Mouse (Mus musculus): Measurements from ENCODE around the gene Gusb. TPM values are rescaled to one million over a fixed set of nuclear protein-coding genes. Genes with fewer than 3 reads are reported as not detected.

The Gusb gene
- total RNA-seq (2018; cell fraction: chromatin; rRNA removed) = 100 to 1,000 TPM in 20 of 26 experiments, 10 to 100 TPM in 6; 43.9 to 406 (median 209) TPM
- total RNA-seq (2018; cell fraction: cytosol; rRNA removed) = 100 to 1,000 TPM; 186 to 615 (median 332) TPM
- total RNA-seq (2018; cell fraction: nucleus; rRNA removed) = 100 to 1,000 TPM in 25 of 26 experiments, 10 to 100 TPM in 1; 78.9 to 635 (median 323) TPM
- polyA plus RNA-seq (2018) = 437 to 471 TPM (median 448 TPM) in 3 replicates

- H3K79me2 ChIP-seq (ENCODE audit: inconsistent target) = peaks cover 44% of the 10 kb centered on the region
- peak within 1 kb of the TSS; percentile 97 for H3K4me3 ChIP-seq (ENCODE audit: inconsistent target)
- H3K27ac ChIP-seq = peak within 1 kb of the TSS; percentile 99
- peaks cover 24% of the 10 kb centered on the region; the same call in 1 of the 2 replicates for H3K36me3 ChIP-seq (ENCODE audit: inconsistent target)
- WGBS (ENCODE audit: missing documents) = under 1% methylated on average over 33 of the region's 39 CpGs
Observed at GRCm38 (mm10) chr5:130002301-130003146, at the start of gene Gusb. Gene Gusb (minus strand): TSS chr5:130003049.

- 88% methylated on average over 5 of the region's 5 CpGs for WGBS (ENCODE audit: missing documents)
- no peak overlapping the region for H3K27ac ChIP-seq
- H3K79me2 ChIP-seq (ENCODE audit: inconsistent target) = no peaks in the 10 kb centered on the region
- peaks cover 56% of the 10 kb centered on the region for H3K36me3 ChIP-seq (ENCODE audit: inconsistent target)
- no peak overlapping the region for H3K4me3 ChIP-seq (ENCODE audit: inconsistent target)
Observed at GRCm38 (mm10) chr5:130052510-130052909, 49.7 kb upstream of the Gusb start.

- Histone ChIP-seq H3K4me3 (ENCODE audit: inconsistent target) (no peak overlapping the region), H3K27ac (no peak overlapping the region), H3K79me2 (ENCODE audit: inconsistent target) (no peaks in the 10 kb centered on the region), H3K36me3 (ENCODE audit: inconsistent target) (peaks cover 69% of the 10 kb centered on the region)
- 93% methylated on average over 14 of the region's 15 CpGs for WGBS (ENCODE audit: missing documents)
Observed at GRCm38 (mm10) chr5:130051073-130051860, 48.4 kb upstream of the Gusb start.

- 94% methylated on average over 6 of the region's 6 CpGs for WGBS (ENCODE audit: missing documents)
- Histone ChIP-seq H3K36me3 (ENCODE audit: inconsistent target) (peaks cover 74% of the 10 kb centered on the region), H3K79me2 (ENCODE audit: inconsistent target) (no peaks in the 10 kb centered on the region), H3K4me3 (ENCODE audit: inconsistent target) (no peak overlapping the region), H3K27ac (no peak overlapping the region)
Observed at GRCm38 (mm10) chr5:130050416-130050815, 47.6 kb upstream of the Gusb start.

GRCm38 (mm10) chr5:130048786-130049520 lies 46.1 kb upstream of the Gusb start:
- WGBS (ENCODE audit: missing documents) = 95% methylated on average over 15 of the region's 15 CpGs
- no peak overlapping the region for H3K4me3 ChIP-seq (ENCODE audit: inconsistent target)
- H3K36me3 ChIP-seq (ENCODE audit: inconsistent target) = peaks cover 62% of the 10 kb centered on the region
- H3K27ac ChIP-seq = no peak overlapping the region
- no peaks in the 10 kb centered on the region for H3K79me2 ChIP-seq (ENCODE audit: inconsistent target)

GRCm38 (mm10) chr5:130047013-130047412 lies 44.2 kb upstream of the Gusb start:
- H3K4me3 ChIP-seq (ENCODE audit: inconsistent target) = no peak overlapping the region
- no peaks in the 10 kb centered on the region for H3K79me2 ChIP-seq (ENCODE audit: inconsistent target)
- peaks cover 70% of the 10 kb centered on the region for H3K36me3 ChIP-seq (ENCODE audit: inconsistent target)
- 95% methylated on average over 6 of the region's 6 CpGs for WGBS (ENCODE audit: missing documents)
- H3K27ac ChIP-seq = no peak overlapping the region

GRCm38 (mm10) chr5:130046589-130046988 lies 43.7 kb upstream of the Gusb start:
- no peak overlapping the region for H3K27ac ChIP-seq
- H3K36me3 ChIP-seq (ENCODE audit: inconsistent target) = peaks cover 72% of the 10 kb centered on the region
- WGBS (ENCODE audit: missing documents) = 91% methylated on average over 10 of the region's 10 CpGs
- no peak overlapping the region for H3K4me3 ChIP-seq (ENCODE audit: inconsistent target)
- no peaks in the 10 kb centered on the region for H3K79me2 ChIP-seq (ENCODE audit: inconsistent target)

- WGBS (ENCODE audit: missing documents) = 72% methylated on average over 7 of the region's 7 CpGs
- no peak overlapping the region for H3K27ac ChIP-seq
- H3K79me2 ChIP-seq (ENCODE audit: inconsistent target) = no peaks in the 10 kb centered on the region
- H3K4me3 ChIP-seq (ENCODE audit: inconsistent target) = no peak overlapping the region
- H3K36me3 ChIP-seq (ENCODE audit: inconsistent target) = peaks cover 73% of the 10 kb centered on the region
Observed at GRCm38 (mm10) chr5:130046100-130046499, 43.3 kb upstream of the Gusb start.

- Histone ChIP-seq H3K79me2 (ENCODE audit: inconsistent target) (no peaks in the 10 kb centered on the region), H3K4me3 (ENCODE audit: inconsistent target) (no peak overlapping the region), H3K36me3 (ENCODE audit: inconsistent target) (peaks cover 67% of the 10 kb centered on the region), H3K27ac (no peak overlapping the region)
- 60% methylated on average over 7 of the region's 7 CpGs for WGBS (ENCODE audit: missing documents)
Observed at GRCm38 (mm10) chr5:130044201-130044695, 41.4 kb upstream of the Gusb start.

GRCm38 (mm10) chr5:130043741-130044140 lies 40.9 kb upstream of the Gusb start:
- peaks cover 62% of the 10 kb centered on the region for H3K36me3 ChIP-seq (ENCODE audit: inconsistent target)
- no peak overlapping the region for H3K4me3 ChIP-seq (ENCODE audit: inconsistent target)
- H3K79me2 ChIP-seq (ENCODE audit: inconsistent target) = no peaks in the 10 kb centered on the region
- no peak overlapping the region for H3K27ac ChIP-seq
- 100% methylated on average over 3 of the region's 3 CpGs for WGBS (ENCODE audit: missing documents)

GRCm38 (mm10) chr5:130041262-130041661 lies 38.4 kb upstream of the Gusb start:
- H3K4me3 ChIP-seq (ENCODE audit: inconsistent target) = no peak overlapping the region
- no peak overlapping the region for H3K27ac ChIP-seq
- H3K79me2 ChIP-seq (ENCODE audit: inconsistent target) = no peaks in the 10 kb centered on the region
- peaks cover 55% of the 10 kb centered on the region; the same call in 1 of the 2 replicates for H3K36me3 ChIP-seq (ENCODE audit: inconsistent target)
- 71% methylated on average over 4 of the region's 4 CpGs for WGBS (ENCODE audit: missing documents)

- Histone ChIP-seq H3K79me2 (ENCODE audit: inconsistent target) (no peaks in the 10 kb centered on the region; the same call in 1 of the 2 replicates), H3K27ac (no peak overlapping the region), H3K36me3 (ENCODE audit: inconsistent target) (peaks cover 50% of the 10 kb centered on the region; the same call in 1 of the 2 replicates), H3K4me3 (ENCODE audit: inconsistent target) (no peak overlapping the region)
- 91% methylated on average over 4 of the region's 4 CpGs for WGBS (ENCODE audit: missing documents)
Observed at GRCm38 (mm10) chr5:130040797-130041196, 37.9 kb upstream of the Gusb start.

GRCm38 (mm10) chr5:130037752-130038455 lies 35.1 kb upstream of the Gusb start:
- H3K4me3 ChIP-seq (ENCODE audit: inconsistent target) = no peak overlapping the region
- WGBS (ENCODE audit: missing documents) = 86% methylated on average over 19 of the region's 19 CpGs
- peaks cover 27% of the 10 kb centered on the region for H3K79me2 ChIP-seq (ENCODE audit: inconsistent target)
- no peak overlapping the region for H3K27ac ChIP-seq
- H3K36me3 ChIP-seq (ENCODE audit: inconsistent target) = peaks cover 39% of the 10 kb centered on the region; the same call in 1 of the 2 replicates
